Mouse (Mus musculus): Measurements from ENCODE around the gene Rad17. TPM values are rescaled to one million over a fixed set of nuclear protein-coding genes. Genes with fewer than 3 reads are reported as not detected.

The Rad17 gene
- total RNA-seq, 2 experiments from 2014 or later: 25.6 to 35.3 TPM

GRCm38 (mm10) chr13:100575950-100576349 is 74.9 kb downstream of the Rad17 start:
- peak; percentile 96 for ATAC-seq (ENCODE audit: poor library complexity, severe bottlenecking)

- ATAC-seq (ENCODE audit: poor library complexity, severe bottlenecking): no peak
These were observed 80.1 kb downstream of the Rad17 start for GRCm38 (mm10) chr13:100570713-100571112.

- ATAC-seq (ENCODE audit: poor library complexity, severe bottlenecking): no peak
These were observed 82.5 kb downstream of the Rad17 start for GRCm38 (mm10) chr13:100568359-100568758.

Other genes starting within 250 kb of the Rad17 start
- 0.23 and 1.8 TPM in 2 replicates for gene Naip1, start 198.2 kb downstream of the Rad17 start, total RNA-seq (2015)
- gene Naip1, start 198.2 kb downstream of the Rad17 start, total RNA-seq (2017): 1.5 and 2.3 TPM in 2 replicates
- gene Gtf2h2, start 158.5 kb downstream of the Rad17 start, total RNA-seq (2015): 36.7 and 48.1 TPM in 2 replicates
- gene Gtf2h2, start 158.5 kb downstream of the Rad17 start, total RNA-seq (2017): 43.0 and 43.7 TPM in 2 replicates
- not detected in 2 replicates for gene Ocln, start 98.3 kb downstream of the Rad17 start, total RNA-seq (2015)
- not detected in 2 replicates for gene Ocln, start 98.3 kb downstream of the Rad17 start, total RNA-seq (2017)
- gene Marveld2, start 34.1 kb downstream of the Rad17 start, total RNA-seq (2015): 0.07 and 0.16 TPM in 2 replicates
- gene Marveld2, start 34.1 kb downstream of the Rad17 start, total RNA-seq (2017): 0.40 and 0.53 TPM in 2 replicates
- 189 and 230 TPM in 2 replicates for gene Ak6, start 72 bp downstream of the Rad17 start, total RNA-seq (2015)
- gene Ak6, start 72 bp downstream of the Rad17 start, total RNA-seq (2017): 153 and 173 TPM in 2 replicates
- gene Taf9, start 528 bp upstream of the Rad17 start, total RNA-seq (2015): 21.9 and 28.0 TPM in 2 replicates
- 14.4 and 26.5 TPM in 2 replicates for gene Taf9, start 528 bp upstream of the Rad17 start, total RNA-seq (2017)
- gene Ccdc125, start 18.7 kb upstream of the Rad17 start, total RNA-seq (2015): 36.8 and 39.3 TPM in 2 replicates
- 65.1 and 70.7 TPM in 2 replicates for gene Ccdc125, start 18.7 kb upstream of the Rad17 start, total RNA-seq (2017)
- 26.1 and 27.2 TPM in 2 replicates for gene Cdk7, start 79.9 kb upstream of the Rad17 start, total RNA-seq (2015)
- gene Cdk7, start 79.9 kb upstream of the Rad17 start, total RNA-seq (2017): 22.2 and 22.6 TPM in 2 replicates
- 53.2 and 56.6 TPM in 2 replicates for gene Mrps36, start 93.6 kb upstream of the Rad17 start, total RNA-seq (2015)
- gene Mrps36, start 93.6 kb upstream of the Rad17 start, total RNA-seq (2017): 47.2 and 52.2 TPM in 2 replicates
- gene Cenph, start 124.8 kb upstream of the Rad17 start, total RNA-seq (2015): 36.9 and 44.5 TPM in 2 replicates
- gene Cenph, start 124.8 kb upstream of the Rad17 start, total RNA-seq (2017): 31.4 and 39.6 TPM in 2 replicates
- gene Ccnb1, start 135.5 kb upstream of the Rad17 start, total RNA-seq (2015): 133 and 142 TPM in 2 replicates
- 188 and 197 TPM in 2 replicates for gene Ccnb1, start 135.5 kb upstream of the Rad17 start, total RNA-seq (2017)
- gene Slc30a5, start 182.4 kb upstream of the Rad17 start, total RNA-seq (2015): 73.0 and 85.6 TPM in 2 replicates
- gene Slc30a5, start 182.4 kb upstream of the Rad17 start, total RNA-seq (2017): 75.7 and 78.5 TPM in 2 replicates